8 mouse cellular contexts compared by ENCODE assay signal in the genomic region with DNA sequence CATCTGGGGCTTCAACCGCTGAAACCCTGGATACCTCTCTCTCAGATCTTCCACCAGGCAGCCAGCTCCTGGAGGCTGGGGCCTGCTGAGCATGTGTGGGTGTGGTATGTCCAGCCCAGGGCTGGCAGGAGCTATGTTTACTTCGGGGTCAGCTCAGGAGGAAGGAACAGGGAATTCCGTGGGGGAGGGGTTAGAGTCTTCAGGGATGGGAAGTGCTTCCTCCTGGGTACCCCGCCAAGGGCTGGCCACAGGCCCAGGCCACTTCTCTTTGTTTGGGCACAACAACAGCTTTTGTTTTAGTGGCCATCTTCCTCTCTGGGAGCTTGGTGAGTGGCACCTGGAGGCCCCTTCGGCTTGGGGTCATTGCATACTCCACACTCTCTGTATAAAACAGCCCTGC. TPM values are rescaled to one million over a fixed set of nuclear protein-coding genes. Genes with fewer than 3 reads are reported as not detected.
DNase-seq lines count a peak whose midpoint lies in the region; ATAC-seq and TF ChIP-seq lines count a peak whose summit lies in the region.

No protein-coding gene starts in this region.

- peaks cover 91% of the 10 kb centered on the region for H3K4me1 ChIP-seq in heart, embryonic 12.5 days (replicated peaks)
- H3K4me1 ChIP-seq in small intestine, adult 2 months (ENCODE audit: control insufficient read depth, insufficient read depth, insufficient read length, low read length) = peaks cover 49% of the 10 kb centered on the region
- H3K4me1 ChIP-seq in midbrain, embryonic 11.5 days (ENCODE audit: control insufficient read depth, insufficient read depth, low read length) = peaks cover 14% of the 10 kb centered on the region

- H3K9me3 ChIP-seq in heart, embryonic 12.5 days (replicated peaks) = no peaks in the 10 kb centered on the region
- no peaks in the 10 kb centered on the region for H3K9me3 ChIP-seq in midbrain, embryonic 11.5 days (ENCODE audit: control insufficient read depth, low read length)

- ATAC-seq in heart, embryonic 12.5 days (ENCODE audit: insufficient number of reproducible peaks, low FRiP score) = peak; percentile 63
- no peak for ATAC-seq in midbrain, embryonic 11.5 days (ENCODE audit: low FRiP score)

- no peak for TF ChIP-seq CTCF in small intestine, adult 2 months (IDR thresholded peaks at IDR 0.05; ENCODE audit: extremely low read depth, insufficient read length, insufficient replicate concordance, low read depth, low read length)

- TF ChIP-seq POLR2A in small intestine, adult 2 months (IDR thresholded peaks at IDR 0.05; ENCODE audit: low read depth, low read length) = no peak

- H3K36me3 ChIP-seq in heart, embryonic 12.5 days = no peaks in the 10 kb centered on the region
- peaks cover 2% of the 10 kb centered on the region; the same call in 1 of the 2 replicates for H3K36me3 ChIP-seq in small intestine, adult 2 months (ENCODE audit: control insufficient read depth, insufficient read depth, low read length)
- no peaks in the 10 kb centered on the region for H3K36me3 ChIP-seq in midbrain, embryonic 11.5 days (ENCODE audit: control insufficient read depth, insufficient read depth, low read length)

- no peak overlapping the region for H3K4me3 ChIP-seq in heart, embryonic 12.5 days
- H3K4me3 ChIP-seq in small intestine, adult 2 months (ENCODE audit: low read depth, low read length) = no peak overlapping the region
- no peak overlapping the region for H3K4me3 ChIP-seq in midbrain, embryonic 11.5 days (ENCODE audit: low read depth, low read length)

- no peak overlapping the region; the same call in 1 of the 2 replicates for H3K4me2 ChIP-seq in heart, embryonic 12.5 days
- H3K4me2 ChIP-seq in midbrain, embryonic 11.5 days = no peak overlapping the region

- H3K9ac ChIP-seq in heart, embryonic 12.5 days = peak overlapping the region; percentile 54; the same call in 1 of the 2 replicates
- no peak overlapping the region for H3K9ac ChIP-seq in midbrain, embryonic 11.5 days (ENCODE audit: low read length)

- WGBS in heart, embryonic 12.5 days = 8% methylated on average over 5 of the region's 5 CpGs
- 8% methylated on average over 5 of the region's 5 CpGs for WGBS in small intestine, adult 2 months
- 32% methylated on average over 5 of the region's 5 CpGs for WGBS in midbrain, embryonic 11.5 days

- DNase-seq in adrenal gland, adult 2 months = peak; percentile 79
- DNase-seq in adrenal gland, adult 18-20 months (ENCODE audit: low spot score in 2 of 2) = no peak
- peak; percentile 80 for DNase-seq in adrenal gland, postnatal 14 days
- DNase-seq in kidney, postnatal 25 days = peak; percentile 88 to 92
- no peak for DNase-seq in urinary bladder, postnatal 10 days (ENCODE audit: low spot score)
- no peak for DNase-seq in midbrain, embryonic 11.5 days (ENCODE audit: low spot score, missing footprints)

- peak overlapping the region; percentile 55 for H3K27ac ChIP-seq in heart, embryonic 12.5 days (ENCODE audit: poor library complexity, severe bottlenecking)
- peak overlapping the region; percentile 44; the same call in 1 of the 2 replicates for H3K27ac ChIP-seq in small intestine, adult 2 months (ENCODE audit: insufficient read depth, low read depth, low read length)
- H3K27ac ChIP-seq in midbrain, embryonic 11.5 days (ENCODE audit: low read depth, low read length) = no peak overlapping the region

- H3K27me3 ChIP-seq in heart, embryonic 12.5 days (replicated peaks) = no peaks in the 10 kb centered on the region
- no peaks in the 10 kb centered on the region for H3K27me3 ChIP-seq in small intestine, adult 2 months (ENCODE audit: control insufficient read depth, insufficient read depth, low read length)
- H3K27me3 ChIP-seq in midbrain, embryonic 11.5 days (ENCODE audit: control insufficient read depth, insufficient read depth, low read length) = no peaks in the 10 kb centered on the region

RNA-seq across cellular contexts. Expression of a gene that starts 8.3 kb away (rescaled TPM):
- not detected for total RNA-seq in adrenal gland, adult 2 months (2021)
- not detected in 2 replicates for polyA plus RNA-seq in adrenal gland, adult 2 months (2012; rRNA removed)
- not detected for total RNA-seq in adrenal gland, adult 18-20 months (2021)
- not detected in 2 replicates for total RNA-seq in adrenal gland, postnatal 14 days (2021)
- polyA plus RNA-seq in heart, embryonic 12.5 days (2016; fragmentation: Nextera tagmentation; extraction: Ambion mirVana) = 3.2 and 4.0 TPM in 2 replicates
- not detected in 2 replicates for polyA plus RNA-seq in small intestine, adult 2 months (2012; rRNA removed)
- 0.25 TPM in 1 of 2 replicates, not detected in the other for polyA plus RNA-seq in midbrain, embryonic 11.5 days (2014; fragmentation: Nextera tagmentation; extraction: Ambion mirVana)

RNA-seq across cellular contexts. Expression of a gene that starts 21.7 kb away (rescaled TPM):
- 1 to 10 TPM; 6.0 to 8.0 TPM for total RNA-seq in adrenal gland, adult 2 months (2021)
- polyA plus RNA-seq in adrenal gland, adult 2 months (2012; rRNA removed) = 1.3 and 2.1 TPM in 2 replicates
- total RNA-seq in adrenal gland, adult 18-20 months (2021) = 1 to 10 TPM; 7.2 to 7.8 TPM
- total RNA-seq in adrenal gland, postnatal 14 days (2021) = 14.6 and 17.5 TPM in 2 replicates
- polyA plus RNA-seq in heart, embryonic 12.5 days (2016; fragmentation: Nextera tagmentation; extraction: Ambion mirVana) = 724 and 730 TPM in 2 replicates
- polyA plus RNA-seq in small intestine, adult 2 months (2012; rRNA removed) = 2.4 and 5.9 TPM in 2 replicates
- polyA plus RNA-seq in midbrain, embryonic 11.5 days (2014; fragmentation: Nextera tagmentation; extraction: Ambion mirVana) = 926 and 968 TPM in 2 replicates

RNA-seq across cellular contexts. Expression of a gene that starts 21.8 kb away (rescaled TPM):
- total RNA-seq in adrenal gland, adult 2 months (2021) = 10 to 100 TPM; 37.8 to 57.6 TPM
- polyA plus RNA-seq in adrenal gland, adult 2 months (2012; rRNA removed) = 108 and 122 TPM in 2 replicates
- total RNA-seq in adrenal gland, adult 18-20 months (2021) = 10 to 100 TPM; 38.9 to 40.3 TPM
- 56.4 and 79.0 TPM in 2 replicates for total RNA-seq in adrenal gland, postnatal 14 days (2021)
- 43.8 and 48.8 TPM in 2 replicates for polyA plus RNA-seq in heart, embryonic 12.5 days (2016; fragmentation: Nextera tagmentation; extraction: Ambion mirVana)
- 165 and 295 TPM in 2 replicates for polyA plus RNA-seq in small intestine, adult 2 months (2012; rRNA removed)
- polyA plus RNA-seq in midbrain, embryonic 11.5 days (2014; fragmentation: Nextera tagmentation; extraction: Ambion mirVana) = 19.2 and 23.7 TPM in 2 replicates

RNA-seq across cellular contexts. Expression of a gene that starts 26.8 kb away (rescaled TPM):
- total RNA-seq in adrenal gland, adult 2 months (2021) = 1 to 10 TPM; 2.1 to 3.1 TPM
- 0.28 and 0.49 TPM in 2 replicates for polyA plus RNA-seq in adrenal gland, adult 2 months (2012; rRNA removed)
- 1 to 10 TPM; 3.7 to 4.6 TPM for total RNA-seq in adrenal gland, adult 18-20 months (2021)
- 1.2 and 1.5 TPM in 2 replicates for total RNA-seq in adrenal gland, postnatal 14 days (2021)
- 0.15 TPM in 1 of 2 replicates, not detected in the other for polyA plus RNA-seq in heart, embryonic 12.5 days (2016; fragmentation: Nextera tagmentation; extraction: Ambion mirVana)
- polyA plus RNA-seq in small intestine, adult 2 months (2012; rRNA removed) = 2.2 and 2.9 TPM in 2 replicates
- 0.26 and 0.37 TPM in 2 replicates for polyA plus RNA-seq in midbrain, embryonic 11.5 days (2014; fragmentation: Nextera tagmentation; extraction: Ambion mirVana)

Comparison
In these comparisons a context has a peak if more than half of its experiments do, and no peak if none do; other contexts are left out.
1. DNase-seq: peak in adrenal gland, adult 2 months (single experiment), adrenal gland, postnatal 14 days (single experiment) and kidney, postnatal 25 days (2 of 2); none in adrenal gland, adult 18-20 months (0 of 2), urinary bladder, postnatal 10 days (single experiment) and midbrain, embryonic 11.5 days (single experiment).
2. RNA of a gene that starts 21.7 kb away (polyA plus RNA-seq): 926 to 968 TPM in midbrain, embryonic 11.5 days and 724 to 730 TPM in heart, embryonic 12.5 days; 2.4 to 5.9 TPM in small intestine, adult 2 months and 1.3 to 2.1 TPM in adrenal gland, adult 2 months; every median in the first group is over 100 times any median in the second.